Mouse (Mus musculus): Measurements from ENCODE around the gene Prtg. TPM values are rescaled to one million over a fixed set of nuclear protein-coding genes. Genes with fewer than 3 reads are reported as not detected.

The Prtg gene
- total and polyA plus RNA-seq, 3 experiments = not detected

- no peaks in the 10 kb centered on the region for H3K36me3 ChIP-seq (ENCODE audit: control insufficient read depth in 1 of 2, insufficient read depth in 2 of 2, low read length in 2 of 2)
- no peaks in the 10 kb centered on the region for H3K9me3 ChIP-seq (replicated peaks; ENCODE audit: insufficient read depth, low read length)
- H3K79me2 ChIP-seq (ENCODE audit: control insufficient read depth, insufficient read depth, low read length, poor library complexity) = no peaks in the 10 kb centered on the region
- H3K27me3 ChIP-seq (ENCODE audit: control insufficient read depth in 1 of 2, insufficient read depth in 2 of 2, low read length in 2 of 2) = peaks cover 0 to 3% of the 10 kb centered on the region in 2 experiments; a peak in 3 of 4 replicates
- H3K9ac ChIP-seq (ENCODE audit: control insufficient read depth, low read depth, low read length, poor library complexity, severe bottlenecking) = no peak overlapping the region
- DNase-seq (ENCODE audit: low read depth, low spot score) = no peak
- TF ChIP-seq MYC (IDR thresholded peaks at IDR 0.05; ENCODE audit: low read depth, low read length) (no peak), USF1 (IDR thresholded peaks at IDR 0.05; ENCODE audit: low read depth, low read length) (no peak), MXI1 (IDR thresholded peaks at IDR 0.05; ENCODE audit: low read depth, low read length) (no peak), SIN3A (IDR thresholded peaks at IDR 0.05; ENCODE audit: low read length) (no peak), CTCF (IDR thresholded peaks at IDR 0.05 in 2 of 3, conservative IDR thresholded peaks at IDR 0.05 in 1 of 3; ENCODE audit: control insufficient read depth in 1 of 3, insufficient read depth in 1 of 3, low read depth in 2 of 3, low read length in 3 of 3, poor library complexity in 1 of 3, severe bottlenecking in 1 of 3) (no peak), MAX (IDR thresholded peaks at IDR 0.05; ENCODE audit: low read length) (no peak), MYB (IDR thresholded peaks at IDR 0.05; ENCODE audit: low read depth, low read length) (no peak), MEF2A (IDR thresholded peaks at IDR 0.05; ENCODE audit: extremely low read depth, insufficient replicate concordance, low read depth, low read length, poor library complexity, severe bottlenecking) (no peak), ZKSCAN1 (IDR thresholded peaks at IDR 0.05; ENCODE audit: low read depth, low read length) (no peak), UBTF (IDR thresholded peaks at IDR 0.05; ENCODE audit: borderline replicate concordance, insufficient read depth, low read depth, low read length) (no peak), USF2 (IDR thresholded peaks at IDR 0.05; ENCODE audit: borderline replicate concordance in 1 of 2, insufficient read depth in 1 of 2, low read depth in 1 of 2, low read length in 2 of 2) (no peak), ZMIZ1 (IDR thresholded peaks at IDR 0.05; ENCODE audit: low read depth, low read length) (no peak), ETS1 (IDR thresholded peaks at IDR 0.05; ENCODE audit: low read depth, low read length) (no peak), POLR2AphosphoS2 (IDR thresholded peaks at IDR 0.05; ENCODE audit: low read length) (no peak), ELF1 (IDR thresholded peaks at IDR 0.05; ENCODE audit: low read depth, low read length) (no peak), ZNF384 (IDR thresholded peaks at IDR 0.05; ENCODE audit: low read depth, low read length) (no peak), NRF1 (IDR thresholded peaks at IDR 0.05; ENCODE audit: insufficient read depth, low read depth, low read length, poor library complexity, severe bottlenecking) (no peak), EP300 (IDR thresholded peaks at IDR 0.05; ENCODE audit: low read depth in 1 of 2, low read length in 2 of 2) (no peak), ZC3H11A (IDR thresholded peaks at IDR 0.05; ENCODE audit: low read depth, low read length) (no peak), JUND (IDR thresholded peaks at IDR 0.05; ENCODE audit: low read depth, low read length) (no peak)
- H3K4me1 ChIP-seq (ENCODE audit: control insufficient read depth in 1 of 2, insufficient read depth in 2 of 2, low read length in 2 of 2) = no peaks in the 10 kb centered on the region
- H3K27ac ChIP-seq (ENCODE audit: control insufficient read depth, low read depth, low read length) = no peak overlapping the region
- H3K4me3 ChIP-seq (ENCODE audit: control insufficient read depth in 1 of 2, insufficient read depth in 1 of 2, low read depth in 2 of 2, low read length in 2 of 2) = no peak overlapping the region
Observed at GRCm38 (mm10) chr9:72944286-72944685, 137.6 kb downstream of the Prtg start.

GRCm38 (mm10) chr9:72947010-72947409, 140.3 kb downstream of the Prtg start:
- Histone ChIP-seq H3K79me2 (ENCODE audit: control insufficient read depth, insufficient read depth, low read length, poor library complexity) (no peaks in the 10 kb centered on the region), H3K9ac (ENCODE audit: control insufficient read depth, low read depth, low read length, poor library complexity, severe bottlenecking) (no peak overlapping the region), H3K27me3 (ENCODE audit: control insufficient read depth in 1 of 2, insufficient read depth in 2 of 2, low read length in 2 of 2) (peaks cover 5 to 6% of the 10 kb centered on the region in 2 experiments), H3K36me3 (ENCODE audit: control insufficient read depth in 1 of 2, insufficient read depth in 2 of 2, low read length in 2 of 2) (no peaks in the 10 kb centered on the region), H3K9me3 (replicated peaks; ENCODE audit: insufficient read depth, low read length) (no peaks in the 10 kb centered on the region), H3K4me3 (ENCODE audit: control insufficient read depth in 1 of 2, insufficient read depth in 1 of 2, low read depth in 2 of 2, low read length in 2 of 2) (no peak overlapping the region), H3K4me1 (ENCODE audit: control insufficient read depth in 1 of 2, insufficient read depth in 2 of 2, low read length in 2 of 2) (no peaks in the 10 kb centered on the region), H3K27ac (ENCODE audit: control insufficient read depth, low read depth, low read length) (no peak overlapping the region)
- no peak for TF ChIP-seq ELF1 (IDR thresholded peaks at IDR 0.05; ENCODE audit: low read depth, low read length)
- TF ChIP-seq SMC3 (IDR thresholded peaks at IDR 0.05; ENCODE audit: low read depth, low read length) = 0 out of 2 replicates have a peak, but pooled peaks have one; percentile 4
- TF ChIP-seq CTCF (IDR thresholded peaks at IDR 0.05 in 2 of 3, conservative IDR thresholded peaks at IDR 0.05 in 1 of 3; ENCODE audit: control insufficient read depth in 1 of 3, insufficient read depth in 1 of 3, low read depth in 2 of 3, low read length in 3 of 3, poor library complexity in 1 of 3, severe bottlenecking in 1 of 3) = peak in 2 of 3 experiments; percentile 17 to 29; a peak in 2 of 6 replicates
- no peak for TF ChIP-seq ZMIZ1 (IDR thresholded peaks at IDR 0.05; ENCODE audit: low read depth, low read length)
- DNase-seq (ENCODE audit: low read depth, low spot score) = no peak

Data from MEL (cell line).